Mouse (Mus musculus) embryonic facial prominence, embryonic 14.5 days (tissue): ENCODE data around the gene Ptprh. TPM values are rescaled to one million over a fixed set of nuclear protein-coding genes. Genes with fewer than 3 reads are reported as not detected.
A peak's percentile ranks its signal among the peaks of the same experiment; 100 is the strongest.
"Not testable (repeated sequence)": the region's sequence is repeated elsewhere in the genome, so short reads cannot be mapped to it uniquely, and the experiment has no call there.

Experiments used
- ATAC-seq: fragments of 200-750 bp; cut with Nextera tagmentation; 2 replicates; pipeline ENCODE4 v1.8.0; 2017; ENCODE audit warnings: low read depth, moderate number of reproducible peaks, moderate TSS enrichment
- DNase-seq: peaks from one replicate; pipeline ENCODE4 v3.0.0-alpha.2; 2015; ENCODE audit warnings: low spot score
- H3K27ac ChIP-seq: fragments of 300-500 bp; sonication (generic); replicated peaks from 2 replicates; pipeline ENCODE4 v1.5.1; 2014; ENCODE audit warnings: low read depth, mild to moderate bottlenecking, low read length, moderate library complexity
- H3K27me3 ChIP-seq: fragments of 300-500 bp; sonication (generic); replicated peaks from 2 replicates; pipeline ENCODE4 v1.6.1; 2014; ENCODE audit warnings: low read length; ENCODE audit not compliant: control insufficient read depth, insufficient read depth
- H3K36me3 ChIP-seq: fragments of 300-500 bp; sonication (generic); 2 replicates; pipeline ENCODE4 v1.6.1; 2014; ENCODE audit warnings: low read length, mixed read lengths; ENCODE audit not compliant: control insufficient read depth, insufficient read depth
- H3K4me1 ChIP-seq: fragments of 300-500 bp; sonication (generic); 2 replicates; pipeline ENCODE4 v1.6.1; 2014; ENCODE audit warnings: antibody characterized with exemption, low read length; ENCODE audit not compliant: control insufficient read depth, insufficient read depth
- H3K4me2 ChIP-seq: fragments of 300-500 bp; sonication (generic); 2 replicates; pipeline ENCODE4 v1.6.1; 2014; ENCODE audit warnings: low read depth, mild to moderate bottlenecking, low read length, moderate library complexity, mixed read lengths
- H3K4me3 ChIP-seq: fragments of 300-500 bp; sonication (generic); 2 replicates; pipeline ENCODE4 v1.5.1; 2014; ENCODE audit warnings: low read depth, mild to moderate bottlenecking, low read length
- H3K9ac ChIP-seq: fragments of 300-500 bp; sonication (generic); 2 replicates; pipeline ENCODE4 v1.6.1; 2014; ENCODE audit warnings: low read depth, mild to moderate bottlenecking, low read length, moderate library complexity, mixed read lengths
- H3K9me3 ChIP-seq: fragments of 300-500 bp; sonication (generic); 2 replicates; pipeline ENCODE4 v1.6.1; 2016; ENCODE audit warnings: low read length; ENCODE audit not compliant: control insufficient read depth
- WGBS: fragments of 180-500 bp; shearing (Covaris S2); extraction: QIAGEN DNeasy Blood & Tissue Kit; methylation state at CpG from one replicate; pipeline ENCODE4 v1.1.7; 2014; 5-methylcytosine and 5-hydroxymethylcytosine counted together
- polyA plus RNA-seq: library from polyadenylated mRNA; unstranded; fragments of >200 nt; fragmentation: Nextera tagmentation; extraction: Ambion mirVana; gene quantifications from 2 replicates; pipeline ENCODE4 v1.2.1, GENCODE M21; 2014

Gene Ptprh
- polyA plus RNA-seq, 1 experiment from 2014 or later = not detected

DNA sequence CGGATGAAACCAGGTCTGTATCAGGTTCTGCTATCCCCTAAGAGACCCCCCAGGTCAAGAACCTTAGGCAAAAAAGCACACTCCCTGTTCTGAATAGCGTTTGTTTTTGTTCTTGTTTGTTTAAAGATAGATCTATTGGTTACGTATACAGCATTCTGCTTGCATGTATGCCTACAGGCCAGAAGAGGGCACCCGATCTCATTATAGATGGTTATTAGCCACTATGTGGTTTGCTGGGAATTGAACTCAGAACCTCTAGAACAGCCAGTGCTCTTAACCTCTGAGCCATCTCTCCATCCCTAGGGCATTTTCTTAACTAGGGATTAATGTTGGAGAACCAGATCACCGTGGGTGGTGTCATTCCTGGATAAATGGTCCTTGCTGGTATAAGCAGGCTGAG is 62.5 kb downstream of the Ptprh start:
- 68% methylated on average over 5 of the region's 5 CpGs for WGBS
- H3K4me1 ChIP-seq = peaks cover under 1% of the 10 kb centered on the region; the same call in 1 of the 2 replicates

DNA sequence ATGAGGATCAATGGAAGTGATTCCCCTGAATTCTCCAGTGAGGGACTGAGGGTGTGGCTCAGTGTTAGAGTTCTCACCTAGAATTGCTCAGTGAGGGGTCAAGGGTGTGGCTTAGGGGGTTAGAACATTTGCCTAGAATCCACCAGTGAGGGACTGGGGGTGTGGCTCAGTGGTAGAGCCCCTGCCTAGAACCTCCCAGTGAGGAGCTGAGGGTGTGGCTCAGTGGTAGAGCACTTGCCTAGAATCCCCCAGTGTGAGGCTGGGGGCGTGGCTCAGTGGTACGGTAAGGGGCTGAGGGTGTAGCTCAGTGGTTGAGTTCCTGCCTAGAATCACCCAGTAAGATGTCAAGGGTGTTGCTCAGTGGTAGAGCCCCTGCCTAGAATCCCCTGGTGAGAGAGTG is 64.8 kb downstream of the Ptprh start:
- Histone ChIP-seq H3K9me3 (no peaks in the 10 kb centered on the region), H3K36me3 (no peaks in the 10 kb centered on the region), H3K27me3 (no peaks in the 10 kb centered on the region), H3K4me2 (no peak overlapping the region), H3K9ac (no peak overlapping the region), H3K27ac (no peak overlapping the region), H3K4me1 (no peaks in the 10 kb centered on the region), H3K4me3 (no peak overlapping the region)
- WGBS = 73% methylated on average over 2 of the region's 2 CpGs
- ATAC-seq (no peak), DNase-seq (no peak)

More for the DNA sequence above, 62.5 kb downstream of the Ptprh start:
- H3K9me3 ChIP-seq = no peaks in the 10 kb centered on the region
- H3K4me2 ChIP-seq = no peak overlapping the region
- H3K9ac ChIP-seq = no peak overlapping the region
- no peaks in the 10 kb centered on the region for H3K36me3 ChIP-seq
- DNase-seq (no peak), ATAC-seq (no peak)
- H3K27me3 ChIP-seq = no peaks in the 10 kb centered on the region
- H3K27ac ChIP-seq = no peak overlapping the region
- no peak overlapping the region for H3K4me3 ChIP-seq

DNA sequence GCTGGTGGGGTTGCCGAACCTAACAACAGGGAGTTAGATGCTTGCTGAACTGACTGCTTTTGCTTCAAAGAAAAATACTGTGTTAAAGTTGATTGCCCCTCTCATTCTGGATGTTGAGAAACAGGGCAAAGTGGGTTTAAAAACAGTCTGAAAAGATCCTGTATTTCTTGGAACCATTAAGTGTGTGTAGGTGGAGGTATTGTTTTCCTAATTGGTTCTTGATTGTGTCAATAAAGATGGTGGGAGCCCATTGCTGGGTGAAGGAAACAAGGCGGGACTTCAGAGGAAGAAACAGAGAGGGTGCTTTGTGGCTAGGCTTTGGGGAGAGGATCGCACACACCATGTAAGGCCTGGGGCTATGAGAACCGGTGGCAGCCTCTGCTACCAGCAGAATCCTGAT is 66.7 kb downstream of the Ptprh start:
- Histone ChIP-seq H3K9me3 (no peaks in the 10 kb centered on the region), H3K27me3 (no peaks in the 10 kb centered on the region), H3K36me3 (no peaks in the 10 kb centered on the region), H3K27ac (no peak overlapping the region), H3K4me3 (no peak overlapping the region), H3K4me1 (no peaks in the 10 kb centered on the region), H3K9ac (no peak overlapping the region), H3K4me2 (no peak overlapping the region)
- no peak for ATAC-seq
- WGBS = 44% methylated on average over 4 of the region's 4 CpGs
- no peak for DNase-seq

DNA sequence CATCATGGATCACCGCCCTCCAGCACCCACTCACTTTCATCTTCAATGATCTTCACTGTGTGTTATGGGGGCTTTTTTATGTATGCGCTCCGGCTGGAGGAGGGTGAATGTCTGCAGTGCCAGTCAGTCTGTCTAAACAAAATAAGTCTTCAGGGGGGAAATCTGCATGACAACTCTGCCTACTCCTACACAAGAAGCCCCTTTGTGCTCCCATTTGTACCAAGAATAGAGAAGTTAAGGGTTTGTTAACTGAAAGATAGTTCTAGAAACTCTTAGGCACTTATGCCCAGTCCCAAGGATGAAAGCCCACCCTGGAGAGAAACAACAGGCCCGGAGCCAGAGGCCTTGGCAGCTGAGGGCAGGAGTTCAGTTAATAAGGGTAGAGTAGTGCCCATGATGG is 67.5 kb downstream of the Ptprh start:
- 86% methylated on average over 4 of the region's 4 CpGs for WGBS
- H3K4me3 ChIP-seq = no peak overlapping the region
- ATAC-seq (no peak), DNase-seq (no peak)
- no peak overlapping the region for H3K9ac ChIP-seq
- no peaks in the 10 kb centered on the region for H3K27me3 ChIP-seq
- H3K4me2 ChIP-seq = no peak overlapping the region
- H3K9me3 ChIP-seq = no peaks in the 10 kb centered on the region
- H3K4me1 ChIP-seq = no peaks in the 10 kb centered on the region
- H3K36me3 ChIP-seq = no peaks in the 10 kb centered on the region
- no peak overlapping the region for H3K27ac ChIP-seq

DNA sequence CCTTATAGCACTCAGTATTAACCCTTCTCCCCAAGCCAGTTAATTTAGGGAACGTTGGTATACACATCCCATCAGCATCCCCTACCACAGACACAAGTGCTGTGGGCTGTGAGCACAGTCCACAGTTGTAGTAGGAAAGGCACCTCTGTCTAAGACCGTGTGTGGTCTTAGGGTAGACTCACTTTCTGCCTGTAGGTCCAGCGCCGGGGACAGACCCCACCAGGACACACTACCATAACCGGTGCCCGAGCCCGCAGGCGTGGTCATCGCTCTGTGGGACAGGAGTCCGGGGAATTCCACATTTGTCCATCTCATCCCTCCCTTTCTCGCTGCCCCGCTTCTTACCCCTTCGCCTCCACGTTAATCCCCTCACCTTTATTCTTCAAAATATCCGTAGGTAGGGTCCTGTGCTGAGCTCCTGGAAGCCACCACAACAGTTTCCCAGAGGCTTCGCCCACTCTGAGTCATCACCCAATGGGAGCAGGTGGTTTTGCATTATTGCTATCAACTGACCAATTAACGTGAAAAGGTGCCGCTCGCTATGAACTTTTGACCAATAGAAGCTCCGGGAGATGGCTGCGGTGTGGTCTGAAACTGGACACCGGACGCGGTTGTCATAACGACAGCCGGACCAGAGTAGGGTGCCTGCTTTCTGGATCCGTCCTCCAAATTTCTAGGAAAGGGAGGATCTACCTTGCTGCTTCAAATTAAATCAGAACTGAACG is 71.7 kb downstream of the Ptprh start, which contains the start of gene Dnaaf3:
TSS of gene Dnaaf3 (minus strand) at position 449 of the 725 bp plus-strand sequence.
- Histone ChIP-seq H3K36me3 (no peaks in the 10 kb centered on the region), H3K9ac (no peak within 1 kb of the TSS), H3K27me3 (no peaks in the 10 kb centered on the region), H3K9me3 (no peaks in the 10 kb centered on the region), H3K27ac (no peak within 1 kb of the TSS), H3K4me3 (peak within 1 kb of the TSS; percentile 19), H3K4me1 (peaks cover under 1% of the 10 kb centered on the region; the same call in 1 of the 2 replicates), H3K4me2 (peak within 1 kb of the TSS; percentile 50)
- DNase-seq = peak; percentile 94
- WGBS = 7% methylated on average over 28 of the region's 28 CpGs
- peak; percentile 91 for ATAC-seq

DNA sequence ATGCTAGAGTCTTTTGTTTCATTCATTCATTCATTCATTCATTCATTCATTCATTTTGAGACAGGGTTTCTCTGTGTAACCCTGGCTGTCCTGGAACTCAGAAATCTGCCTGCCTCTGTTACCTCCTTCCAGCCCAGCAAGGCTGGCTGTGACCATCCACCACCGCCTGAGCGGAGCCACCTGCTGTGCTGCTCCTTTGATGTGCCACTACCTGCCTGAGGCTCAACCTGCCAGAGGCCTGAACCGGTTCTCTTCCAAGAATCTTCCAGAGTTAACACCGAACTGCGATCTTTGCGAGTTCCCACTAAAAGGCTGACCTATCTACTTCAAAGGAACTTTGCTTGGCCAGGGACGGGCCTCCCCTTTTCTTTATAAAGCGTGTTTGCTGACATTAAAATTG is 73.7 kb downstream of the Ptprh start:
- not testable (repeated sequence) for H3K9ac ChIP-seq, H3K4me2 ChIP-seq, H3K9me3 ChIP-seq, H3K27ac ChIP-seq, DNase-seq, H3K36me3 ChIP-seq, H3K27me3 ChIP-seq, ATAC-seq, H3K4me3 ChIP-seq, H3K4me1 ChIP-seq
- 32% methylated on average over 8 of the region's 8 CpGs for WGBS

DNA sequence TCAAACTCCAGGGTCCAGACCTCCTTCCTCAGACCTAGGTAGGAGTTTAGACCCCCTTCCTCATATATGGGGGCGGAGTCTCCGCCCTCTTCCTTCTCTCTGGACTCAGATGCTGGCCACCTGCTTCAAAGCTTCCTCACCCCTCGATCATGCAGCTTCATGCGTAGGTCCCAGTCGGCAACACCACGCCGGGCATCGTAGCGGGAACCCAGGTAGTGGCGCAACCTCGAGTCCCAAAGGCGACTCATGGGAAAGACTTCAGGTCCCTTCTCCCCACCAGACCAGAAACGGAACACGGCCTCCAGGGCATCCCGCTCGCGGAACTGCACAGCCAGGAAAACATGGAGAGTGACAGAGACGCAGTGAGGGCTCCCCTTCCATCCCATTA is 76.5 kb downstream of the Ptprh start:
- Histone ChIP-seq H3K9ac (0 out of 2 replicates have a peak overlapping the region, but pooled peaks have one; percentile 22), H3K4me1 (peaks cover 5% of the 10 kb centered on the region; the same call in 1 of the 2 replicates), H3K27ac (no peak overlapping the region), H3K4me2 (peak overlapping the region; percentile 72), H3K36me3 (no peaks in the 10 kb centered on the region), H3K27me3 (no peaks in the 10 kb centered on the region), H3K9me3 (no peaks in the 10 kb centered on the region), H3K4me3 (peak overlapping the region; percentile 40; the same call in 1 of the 2 replicates)
- ATAC-seq = no peak
- 47% methylated on average over 18 of the region's 18 CpGs for WGBS
- DNase-seq = no peak

DNA sequence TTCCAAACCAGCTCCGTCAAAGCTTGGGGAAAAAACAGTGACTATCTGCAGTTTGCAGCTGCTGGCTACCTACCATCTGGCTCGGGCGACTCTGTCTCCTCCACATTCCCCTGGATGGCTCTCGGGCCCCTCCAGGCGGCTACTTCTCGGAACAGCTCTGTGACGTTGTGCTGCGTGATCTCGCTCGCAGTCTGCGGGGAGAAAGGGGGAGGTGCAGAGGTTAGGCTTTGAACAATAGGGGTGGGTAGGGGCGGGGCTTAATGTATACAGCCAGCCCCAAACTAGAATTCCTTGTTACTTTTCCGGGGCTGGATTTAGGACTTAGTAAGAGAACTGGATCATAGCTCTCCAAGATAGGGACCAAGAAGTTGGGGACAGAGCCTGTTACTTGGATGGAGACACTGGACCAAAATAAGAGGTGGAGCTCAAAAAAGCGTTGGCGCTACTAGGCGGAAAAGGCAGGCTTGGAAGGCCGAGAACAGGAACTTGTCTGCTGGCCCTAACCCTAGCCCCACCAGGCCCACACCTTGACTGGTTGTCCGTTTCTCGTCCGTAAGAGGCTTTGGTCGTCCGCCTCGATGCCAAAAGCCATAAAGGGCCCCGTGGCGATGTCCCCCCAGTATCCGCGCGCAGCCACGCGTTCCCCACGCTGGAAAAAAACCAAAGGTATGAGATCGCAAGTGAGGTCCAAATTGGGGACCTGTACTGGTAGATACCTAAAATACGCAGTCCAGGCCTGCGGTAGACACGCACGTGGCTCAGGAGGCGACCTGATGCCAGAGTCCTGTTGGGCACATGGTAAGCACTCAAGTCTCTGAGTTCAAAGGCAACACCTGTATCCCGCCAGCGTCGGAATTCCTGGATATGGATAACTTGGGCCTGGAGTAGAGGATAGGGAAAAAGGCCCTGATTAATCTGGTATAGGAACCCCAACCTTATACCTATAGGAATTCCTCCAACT is 77.2 kb downstream of the Ptprh start:
- DNase-seq (peak; percentile 96), ATAC-seq (peak; percentile 97)
- H3K9me3 ChIP-seq = no peaks in the 10 kb centered on the region
- no peaks in the 10 kb centered on the region for H3K27me3 ChIP-seq
- H3K4me3 ChIP-seq = peak overlapping the region; percentile 40
- peak overlapping the region; percentile 68 for H3K9ac ChIP-seq
- peaks cover 5% of the 10 kb centered on the region; the same call in 1 of the 2 replicates for H3K4me1 ChIP-seq
- H3K4me2 ChIP-seq = peak overlapping the region; percentile 72
- peak overlapping the region; percentile 75 for H3K27ac ChIP-seq
- H3K36me3 ChIP-seq = no peaks in the 10 kb centered on the region
- WGBS = 26% methylated on average over 36 of the region's 40 CpGs
